Mouse (Mus musculus): ENCODE results near the gene Slc16a6. TPM values are rescaled to one million over a fixed set of nuclear protein-coding genes. Genes with fewer than 3 reads are reported as not detected.
A peak's percentile ranks its signal among the peaks of the same experiment; 100 is the strongest.

Gene Slc16a6
- total and polyA plus RNA-seq, 3 experiments, result 14.1 to 24.2 (median 20.9) TPM

DNA sequence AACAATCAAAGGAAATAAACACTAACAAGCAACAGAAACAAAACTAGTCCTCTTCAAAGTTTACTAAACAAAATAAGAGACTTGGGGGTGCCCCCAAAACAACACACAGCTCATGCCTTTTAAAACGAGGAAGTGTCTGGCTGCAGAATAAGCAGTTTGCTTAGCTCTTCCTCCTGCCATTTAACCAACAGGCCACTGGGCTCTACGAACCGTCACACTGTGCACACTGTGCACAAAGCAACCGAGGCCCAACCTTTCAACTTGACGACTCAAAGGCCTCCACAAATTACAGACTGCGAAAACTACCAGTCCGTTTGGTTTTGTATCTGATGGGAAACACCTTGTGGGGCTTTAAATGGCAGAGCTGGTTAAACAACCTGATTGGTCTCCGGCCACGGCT lies 3.2 kb downstream of the Slc16a6 start:
- Histone ChIP-seq H3K27ac (ENCODE audit: insufficient read depth, low read depth) (no peak overlapping the region), H3K4me2 (ENCODE audit: insufficient read depth, low read depth, poor library complexity, severe bottlenecking) (peak overlapping the region; percentile 79; the same call in 1 of the 2 replicates), H3K79me2 (replicated peaks; ENCODE audit: control insufficient read depth, extremely low read depth, insufficient read depth, poor library complexity, severe bottlenecking) (peaks cover 5% of the 10 kb centered on the region; the same call in 1 of the 2 replicates), H3K9me3 (replicated peaks; ENCODE audit: low read length) (no peaks in the 10 kb centered on the region), H3K4me3 (replicated peaks in 1 of 3; ENCODE audit: low read depth in 2 of 3, low read length in 2 of 3, poor library complexity in 1 of 3) (no peak overlapping the region), H3K9ac (ENCODE audit: insufficient read depth, low read depth) (peak overlapping the region; percentile 4; the same call in 1 of the 2 replicates), H3K4me1 (ENCODE audit: control insufficient read depth in 1 of 2, insufficient read depth in 2 of 2) (peaks cover 5 to 53% of the 10 kb centered on the region in 2 experiments; a peak in 3 of 4 replicates), H3K36me3 (replicated peaks in 1 of 2; ENCODE audit: control insufficient read depth in 1 of 2, insufficient read depth in 1 of 2, low read length in 1 of 2) (peaks cover 4 to 18% of the 10 kb centered on the region in 2 experiments), H3K27me3 (replicated peaks) (no peaks in the 10 kb centered on the region)
- dilution Hi-C loops (cut with MboI; ENCODE audit: extremely low pct_ligation_motif_present, extremely low pct_unique_long_range_greater_than_20kb, low sequenced_read_pairs) (no loop called here), in situ Hi-C loops (cut with MboI; ENCODE audit: low pct_ligation_motif_present, low pct_unique_long_range_greater_than_20kb, low sequenced_read_pairs) (no loop called here)
- peak; percentile 57 for DNase-seq (ENCODE audit: extremely low read depth)
- TF ChIP-seq MAX (IDR thresholded peaks at IDR 0.05; ENCODE audit: low read length), result no peak
- no peak for TF ChIP-seq ZKSCAN1 (IDR thresholded peaks at IDR 0.05; ENCODE audit: borderline replicate concordance, low read depth, low read length)
- TF ChIP-seq USF1 (IDR thresholded peaks at IDR 0.05; ENCODE audit: low read depth, low read length), result no peak
- TF ChIP-seq MAFK (IDR thresholded peaks at IDR 0.05; ENCODE audit: insufficient replicate concordance, low read length), result peak; percentile 36; the same call in 1 of the 2 replicates
- TF ChIP-seq MXI1 (IDR thresholded peaks at IDR 0.05; ENCODE audit: low read depth, low read length), result no peak
- no peak for TF ChIP-seq TCF12 (IDR thresholded peaks at IDR 0.05; ENCODE audit: low read depth, low read length)
- TF ChIP-seq BHLHE40 (IDR thresholded peaks at IDR 0.05; ENCODE audit: low read depth, low read length), result no peak
- peak; percentile 62 for TF ChIP-seq ELF1 (IDR thresholded peaks at IDR 0.05; ENCODE audit: low read depth, low read length)
- TF ChIP-seq NELFE (IDR thresholded peaks at IDR 0.05; ENCODE audit: low read depth, low read length), result no peak

DNA sequence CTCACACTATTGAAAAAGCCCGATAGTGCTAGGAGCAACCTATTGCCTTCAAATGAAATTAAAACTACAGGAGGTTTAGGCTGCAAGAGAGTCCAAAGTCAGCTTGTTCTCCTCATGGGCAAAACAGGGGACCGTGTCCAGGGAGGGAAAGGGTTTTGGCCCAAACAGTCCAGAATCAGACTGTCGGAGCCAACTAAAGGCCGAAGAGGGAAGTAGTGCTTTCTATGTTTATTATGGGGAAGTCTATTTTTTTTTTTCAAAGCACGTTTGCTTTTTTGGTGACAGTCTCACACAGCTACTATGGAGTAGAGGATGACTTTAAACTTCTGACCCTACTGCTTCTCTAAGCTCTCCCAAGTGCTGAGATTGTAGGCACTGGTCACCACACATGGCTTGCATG lies 5.3 kb downstream of the Slc16a6 start:
- H3K9me3 ChIP-seq (replicated peaks; ENCODE audit: low read length), result no peaks in the 10 kb centered on the region
- H3K27ac ChIP-seq (ENCODE audit: insufficient read depth, low read depth), result no peak overlapping the region
- DNase-seq (ENCODE audit: extremely low read depth), result no peak
- dilution Hi-C loops (cut with MboI; ENCODE audit: extremely low pct_ligation_motif_present, extremely low pct_unique_long_range_greater_than_20kb, low sequenced_read_pairs) (no loop called here), in situ Hi-C loops (cut with MboI; ENCODE audit: low pct_ligation_motif_present, low pct_unique_long_range_greater_than_20kb, low sequenced_read_pairs) (no loop called here)
- H3K79me2 ChIP-seq (replicated peaks; ENCODE audit: control insufficient read depth, extremely low read depth, insufficient read depth, poor library complexity, severe bottlenecking), result peaks cover 5% of the 10 kb centered on the region; the same call in 1 of the 2 replicates
- no peak overlapping the region for H3K4me2 ChIP-seq (ENCODE audit: insufficient read depth, low read depth, poor library complexity, severe bottlenecking)
- H3K27me3 ChIP-seq (replicated peaks), result no peaks in the 10 kb centered on the region
- peaks cover 5 to 34% of the 10 kb centered on the region in 2 experiments for H3K36me3 ChIP-seq (replicated peaks in 1 of 2; ENCODE audit: control insufficient read depth in 1 of 2, insufficient read depth in 1 of 2, low read length in 1 of 2)
- no peak overlapping the region for H3K4me3 ChIP-seq (replicated peaks in 1 of 3; ENCODE audit: low read depth in 2 of 3, low read length in 2 of 3, poor library complexity in 1 of 3)
- H3K9ac ChIP-seq (ENCODE audit: insufficient read depth, low read depth), result no peak overlapping the region
- peaks cover 7 to 51% of the 10 kb centered on the region in 2 experiments; a peak in 3 of 4 replicates for H3K4me1 ChIP-seq (ENCODE audit: control insufficient read depth in 1 of 2, insufficient read depth in 2 of 2)
- TF ChIP-seq MYC (IDR thresholded peaks at IDR 0.05; ENCODE audit: low read depth, low read length) (no peak), ZNF384 (IDR thresholded peaks at IDR 0.05; ENCODE audit: low read depth, low read length) (peak; percentile 86)

DNA sequence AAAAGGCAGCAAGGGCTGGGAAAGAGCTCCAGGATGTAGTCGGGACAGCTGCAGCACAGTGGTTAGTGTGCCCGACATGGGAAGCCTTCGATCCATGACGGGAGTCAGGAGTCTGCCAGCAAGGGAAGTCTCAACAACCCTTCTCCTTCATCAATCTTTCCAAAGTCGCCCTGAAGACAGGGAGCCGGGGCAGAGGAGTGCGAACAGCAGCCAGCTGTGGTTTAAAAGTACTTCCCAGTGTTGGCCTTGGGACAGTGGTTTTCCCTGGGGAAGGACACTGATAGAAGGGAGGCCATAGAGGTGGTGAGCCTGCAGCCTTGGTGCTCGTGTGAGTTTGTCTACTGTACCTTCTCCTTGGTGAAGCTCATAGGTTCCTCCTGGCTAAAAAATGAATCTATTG lies 6.4 kb downstream of the Slc16a6 start:
- Histone ChIP-seq H3K4me1 (ENCODE audit: control insufficient read depth in 1 of 2, insufficient read depth in 2 of 2) (peaks cover 7 to 55% of the 10 kb centered on the region in 2 experiments; a peak in 3 of 4 replicates), H3K4me2 (ENCODE audit: insufficient read depth, low read depth, poor library complexity, severe bottlenecking) (no peak overlapping the region), H3K9ac (ENCODE audit: insufficient read depth, low read depth) (no peak overlapping the region), H3K9me3 (replicated peaks; ENCODE audit: low read length) (no peaks in the 10 kb centered on the region), H3K27me3 (replicated peaks) (no peaks in the 10 kb centered on the region), H3K27ac (ENCODE audit: insufficient read depth, low read depth) (no peak overlapping the region), H3K36me3 (replicated peaks in 1 of 2; ENCODE audit: control insufficient read depth in 1 of 2, insufficient read depth in 1 of 2, low read length in 1 of 2) (peaks cover 15 to 46% of the 10 kb centered on the region in 2 experiments), H3K4me3 (replicated peaks in 1 of 3; ENCODE audit: low read depth in 2 of 3, low read length in 2 of 3, poor library complexity in 1 of 3) (no peak overlapping the region), H3K79me2 (replicated peaks; ENCODE audit: control insufficient read depth, extremely low read depth, insufficient read depth, poor library complexity, severe bottlenecking) (peaks cover 5% of the 10 kb centered on the region; the same call in 1 of the 2 replicates)
- dilution Hi-C loops (cut with MboI; ENCODE audit: extremely low pct_ligation_motif_present, extremely low pct_unique_long_range_greater_than_20kb, low sequenced_read_pairs), result no loop called here
- no peak for DNase-seq (ENCODE audit: extremely low read depth)
- in situ Hi-C loops (cut with MboI; ENCODE audit: low pct_ligation_motif_present, low pct_unique_long_range_greater_than_20kb, low sequenced_read_pairs), result no loop called here
- no peak for TF ChIP-seq IRF4 (IDR thresholded peaks at IDR 0.05; ENCODE audit: low read depth, low read length)
- TF ChIP-seq MEF2A (IDR thresholded peaks at IDR 0.05; ENCODE audit: borderline replicate concordance, low read depth, low read length), result no peak
- TF ChIP-seq USF2 (conservative IDR thresholded peaks at IDR 0.05; ENCODE audit: low read depth, low read length), result no peak
- TF ChIP-seq PAX5 (IDR thresholded peaks at IDR 0.05; ENCODE audit: low read length), result no peak
- no peak for TF ChIP-seq UBTF (IDR thresholded peaks at IDR 0.05; ENCODE audit: low read depth, low read length)
- no peak for TF ChIP-seq MAFK (IDR thresholded peaks at IDR 0.05; ENCODE audit: insufficient replicate concordance, low read length)
- no peak for TF ChIP-seq NELFE (IDR thresholded peaks at IDR 0.05; ENCODE audit: low read depth, low read length)
- no peak for TF ChIP-seq BHLHE40 (IDR thresholded peaks at IDR 0.05; ENCODE audit: low read depth, low read length)
- TF ChIP-seq USF1 (IDR thresholded peaks at IDR 0.05; ENCODE audit: low read depth, low read length), result no peak
- TF ChIP-seq RCOR1 (conservative IDR thresholded peaks at IDR 0.05; ENCODE audit: low read depth, low read length), result no peak
- no peak for TF ChIP-seq CHD2 (IDR thresholded peaks at IDR 0.05; ENCODE audit: low read length)
- TF ChIP-seq TBP (conservative IDR thresholded peaks at IDR 0.05; ENCODE audit: low read depth, low read length), result no peak
- no peak for TF ChIP-seq CTCF (conservative IDR thresholded peaks at IDR 0.05 in 1 of 2, IDR thresholded peaks at IDR 0.05 in 1 of 2; ENCODE audit: low read depth in 2 of 2, low read length in 2 of 2)
- no peak for TF ChIP-seq POLR2AphosphoS2 (IDR thresholded peaks at IDR 0.05; ENCODE audit: low read depth, low read length)
- no peak for TF ChIP-seq JUND (conservative IDR thresholded peaks at IDR 0.05; ENCODE audit: low read depth, low read length)
- TF ChIP-seq MXI1 (IDR thresholded peaks at IDR 0.05; ENCODE audit: low read depth, low read length), result no peak
- TF ChIP-seq NRF1 (IDR thresholded peaks at IDR 0.05; ENCODE audit: low read depth, low read length), result no peak
